Mouse (Mus musculus): ENCODE results near the gene Kif14.

Gene Kif14

GRCm38 (mm10) chr1:136466143-136466811 lies at the start of gene Kif14:
Gene Kif14 (plus strand): TSS chr1:136466343.
- DNase-seq = peak; percentile 99

GRCm38 (mm10) chr1:136418393-136418792 lies 47.8 kb upstream of the Kif14 start:
- no peak for DNase-seq

GRCm38 (mm10) chr1:136427166-136427969 lies 38.8 kb upstream of the Kif14 start:
- no peak for DNase-seq

GRCm38 (mm10) chr1:136428981-136429380 lies 37.2 kb upstream of the Kif14 start:
- no peak for DNase-seq

- DNase-seq = no peak
Observed at GRCm38 (mm10) chr1:136430126-136430818, 35.9 kb upstream of the Kif14 start.

- DNase-seq = no peak
Observed at GRCm38 (mm10) chr1:136440741-136441140, 25.4 kb upstream of the Kif14 start.

GRCm38 (mm10) chr1:136442809-136443208 lies 23.3 kb upstream of the Kif14 start:
- DNase-seq = no peak

- DNase-seq = no peak
Observed at GRCm38 (mm10) chr1:136444555-136445255, 21.4 kb upstream of the Kif14 start.

GRCm38 (mm10) chr1:136446933-136447332 lies 19.2 kb upstream of the Kif14 start:
- no peak for DNase-seq

- no peak for DNase-seq
Observed at GRCm38 (mm10) chr1:136447338-136447737, 18.8 kb upstream of the Kif14 start.

- DNase-seq = no peak
Observed at GRCm38 (mm10) chr1:136449541-136449940, 16.6 kb upstream of the Kif14 start.

- DNase-seq = no peak
Observed at GRCm38 (mm10) chr1:136450206-136450605, 15.9 kb upstream of the Kif14 start.

- no peak for DNase-seq
Observed at GRCm38 (mm10) chr1:136452421-136452820, 13.7 kb upstream of the Kif14 start.

- no peak for DNase-seq
Observed at GRCm38 (mm10) chr1:136455756-136456585, 10.2 kb upstream of the Kif14 start.

- DNase-seq = no peak
Observed at GRCm38 (mm10) chr1:136456741-136457140, 9.4 kb upstream of the Kif14 start.

- no peak for DNase-seq
Observed at GRCm38 (mm10) chr1:136457403-136457802, 8.7 kb upstream of the Kif14 start.

GRCm38 (mm10) chr1:136458691-136459245 lies 7.4 kb upstream of the Kif14 start:
- DNase-seq = peak; percentile 79

GRCm38 (mm10) chr1:136462443-136462842 lies 3.7 kb upstream of the Kif14 start:
- DNase-seq = no peak

GRCm38 (mm10) chr1:136465168-136465567 lies 975 bp upstream of the Kif14 start:
- DNase-seq = no peak

GRCm38 (mm10) chr1:136469408-136469807 lies 3.3 kb downstream of the Kif14 start:
- no peak for DNase-seq

GRCm38 (mm10) chr1:136470471-136470870 lies 4.3 kb downstream of the Kif14 start:
- DNase-seq = peak; percentile 58

GRCm38 (mm10) chr1:136491681-136492080 lies 25.5 kb downstream of the Kif14 start:
- DNase-seq = no peak

Data from embryo, embryonic 11 days (tissue).